Mouse (Mus musculus): Measurements from ENCODE around the gene Gse1.

Gene Gse1

DNA sequence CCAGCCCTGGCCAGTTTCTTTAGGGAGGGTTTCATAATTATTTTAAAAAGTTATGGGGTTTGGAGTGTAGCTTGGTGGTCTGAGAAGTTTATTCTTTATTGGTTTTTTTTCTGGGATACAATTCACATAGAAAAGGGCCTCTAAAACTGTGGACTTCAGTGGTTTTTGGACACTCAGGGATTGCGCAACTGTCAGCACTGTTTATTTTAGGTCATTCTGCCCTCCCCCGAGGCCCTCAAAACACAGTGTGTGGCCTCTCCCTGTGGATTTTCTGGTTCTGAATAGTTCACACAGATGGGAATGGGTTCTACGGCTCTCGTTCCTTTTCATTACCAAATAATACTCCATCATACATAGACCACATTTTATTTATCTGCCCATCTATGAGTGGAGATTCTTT, 15.0 kb downstream of the Gse1 start:
- DNase-seq (ENCODE audit: low spot score in 2 of 2) = no peak

DNA sequence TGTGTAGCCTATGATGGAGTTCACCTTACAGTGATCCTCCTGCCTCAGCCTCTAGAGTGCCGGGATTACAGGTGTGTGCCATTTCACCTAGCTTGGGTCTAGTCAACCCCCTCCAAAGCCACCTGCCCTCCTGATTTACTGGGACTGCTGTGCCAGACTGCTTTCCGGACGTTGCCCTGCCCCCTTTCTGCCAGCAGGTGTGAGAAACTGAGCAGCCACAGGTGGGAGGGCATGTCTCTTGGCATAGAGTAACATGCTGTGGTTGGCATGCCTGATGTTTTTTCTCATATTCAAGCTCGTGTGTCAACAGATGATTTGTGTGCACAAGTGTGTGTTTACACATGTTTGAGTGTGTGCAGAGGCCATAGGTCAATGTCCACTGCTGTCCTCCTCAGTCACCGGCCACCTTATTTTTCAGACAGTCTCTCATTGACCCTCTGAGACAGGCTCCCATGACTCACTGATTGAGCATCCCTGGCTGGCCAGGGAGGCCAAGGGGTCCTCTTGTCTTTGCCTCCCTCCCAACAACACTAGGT, 15.7 kb downstream of the Gse1 start:
- no peak for DNase-seq (ENCODE audit: low spot score in 2 of 2)

DNA sequence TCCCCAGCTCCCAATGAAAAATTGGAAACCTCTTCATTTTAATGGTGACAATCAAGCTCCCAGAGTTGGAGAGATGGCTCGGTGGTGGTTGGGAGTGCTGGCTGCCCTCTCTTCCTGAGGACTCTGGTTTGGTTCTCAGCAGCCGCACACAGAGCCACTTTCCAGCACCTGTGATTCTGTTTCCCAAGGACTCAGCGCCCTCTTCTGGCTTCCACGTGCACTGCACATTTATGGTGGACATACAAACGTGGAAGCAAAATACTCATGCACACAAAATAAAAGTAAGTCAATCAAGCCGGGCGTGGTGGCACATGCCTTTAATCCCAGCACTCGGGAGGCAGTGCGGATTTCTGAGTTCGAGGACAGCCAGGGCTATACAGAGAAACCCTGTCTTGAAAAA, 16.3 kb downstream of the Gse1 start:
- no peak for DNase-seq (ENCODE audit: low spot score in 2 of 2)

DNA sequence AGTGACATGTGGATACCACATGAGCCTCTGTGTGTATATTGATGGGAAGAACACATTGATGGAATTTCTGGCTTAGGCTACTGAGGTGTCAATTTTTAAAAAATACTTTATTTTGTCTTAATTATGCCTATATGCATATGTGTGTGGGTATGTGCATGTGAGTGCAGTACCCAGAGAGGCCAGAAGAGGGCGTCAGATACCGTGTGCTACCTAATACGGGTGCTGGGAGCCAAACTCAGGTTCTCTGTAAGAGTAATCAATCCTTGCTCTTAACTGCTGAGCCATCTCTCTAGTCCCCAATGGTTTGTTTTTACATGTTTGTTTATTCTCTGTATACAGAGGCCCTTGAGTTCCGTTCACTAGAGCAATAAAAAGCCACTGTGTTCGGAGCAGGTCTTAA, 19.4 kb downstream of the Gse1 start:
- no peak for DNase-seq (ENCODE audit: low spot score in 2 of 2)

DNA sequence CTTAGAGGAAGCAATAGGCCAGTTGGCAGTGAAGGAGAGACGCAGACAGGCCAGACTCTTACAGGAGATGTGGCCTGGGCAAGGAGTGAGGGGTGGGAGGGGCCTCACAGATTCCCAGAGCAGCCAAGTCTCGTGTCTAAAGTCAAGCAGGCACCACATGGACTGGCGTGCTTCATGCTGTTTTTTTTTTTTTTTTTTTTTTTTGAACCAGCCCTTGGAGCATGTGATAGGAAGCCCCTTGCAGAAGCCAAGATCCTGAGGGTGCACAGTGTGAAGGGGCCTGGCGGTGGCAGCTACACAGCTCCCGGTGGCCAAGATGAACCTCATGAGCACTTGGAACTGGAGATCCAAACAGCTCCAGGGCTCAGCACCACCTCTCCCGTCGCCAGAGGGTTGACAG, 19.8 kb downstream of the Gse1 start:
- no peak for DNase-seq (ENCODE audit: low spot score in 2 of 2)

DNA sequence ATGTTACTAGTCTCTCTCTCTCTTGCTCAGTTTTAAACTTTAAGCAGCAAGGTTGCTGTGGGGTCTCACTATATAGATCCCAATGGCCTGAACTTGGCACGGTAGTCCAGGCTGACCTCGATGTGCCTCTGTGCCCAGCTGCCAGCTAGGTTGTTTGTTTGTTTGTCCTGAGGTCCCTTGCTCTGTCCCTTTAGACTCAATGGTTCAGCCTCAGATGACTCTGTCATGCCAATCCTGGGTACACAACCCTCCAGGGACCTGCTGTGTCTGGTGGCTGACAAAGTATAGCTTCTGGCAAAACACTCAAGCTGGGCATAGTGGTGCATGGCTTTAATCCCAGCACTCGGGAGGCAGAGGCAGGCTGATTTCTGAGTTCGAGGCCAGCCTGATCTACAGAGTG, 20.2 kb downstream of the Gse1 start:
- no peak for DNase-seq (ENCODE audit: low spot score in 2 of 2)

DNA sequence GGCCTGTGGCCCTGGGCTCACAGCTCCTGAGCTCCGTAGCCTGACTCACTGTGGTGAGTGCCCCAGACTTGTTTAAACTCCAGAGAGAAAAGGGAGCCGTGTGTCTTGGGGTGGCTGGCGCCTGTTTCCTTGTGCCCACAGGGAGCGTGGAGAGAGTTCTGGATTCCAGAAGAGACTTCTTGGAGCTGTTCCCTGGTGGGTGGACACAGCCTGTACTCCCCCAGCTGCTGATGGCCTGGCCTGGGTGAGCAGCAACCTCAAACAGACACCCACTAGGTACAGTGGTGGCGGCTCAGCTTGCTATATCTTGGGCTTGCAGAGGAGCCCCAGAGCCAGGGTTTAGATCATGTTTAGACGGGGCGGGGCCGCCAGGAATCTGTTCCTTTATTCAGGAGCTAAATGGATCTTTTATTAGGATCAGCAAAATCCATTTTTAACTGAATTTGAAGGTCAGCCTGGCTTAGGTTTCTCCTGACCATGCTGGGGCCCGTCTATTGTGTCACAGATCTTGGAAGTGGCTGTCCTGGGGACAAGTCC, 21.6 kb downstream of the Gse1 start:
- no peak for DNase-seq (ENCODE audit: low spot score in 2 of 2)

DNA sequence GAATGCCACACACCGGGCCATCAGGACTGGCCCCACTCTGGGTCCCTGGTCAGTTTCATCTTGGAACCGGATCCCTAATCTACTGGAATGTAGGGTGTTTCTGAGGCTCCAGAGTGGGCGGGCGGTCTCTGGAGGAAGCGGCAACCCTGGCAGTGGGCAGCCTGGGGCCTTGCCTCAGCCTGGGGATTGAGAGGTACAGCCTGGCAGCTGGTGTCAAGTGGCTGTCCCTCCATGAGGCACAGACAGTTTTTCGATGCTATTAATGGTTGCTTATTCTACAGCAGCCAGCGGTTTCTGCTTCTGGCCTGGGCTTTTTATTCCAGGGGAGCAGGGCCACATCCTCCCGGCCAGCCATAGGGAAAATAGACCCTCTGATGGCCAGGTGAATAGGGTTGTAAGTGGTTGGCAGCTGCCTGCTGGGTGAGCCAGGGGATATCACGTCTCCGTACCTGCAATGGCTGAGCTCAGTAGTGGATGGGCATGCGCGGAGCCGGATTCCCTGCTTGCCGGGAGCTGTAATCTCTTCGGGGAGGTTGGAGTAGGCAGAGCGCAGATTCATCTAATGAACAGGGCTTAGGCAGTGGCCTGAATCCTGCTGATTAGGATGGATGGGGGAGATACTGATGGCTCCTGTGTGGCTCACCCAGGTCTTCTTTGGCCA, 22.6 kb downstream of the Gse1 start:
- peak in 1 of 2 experiments; percentile 65 for DNase-seq (ENCODE audit: low spot score in 2 of 2)

DNA sequence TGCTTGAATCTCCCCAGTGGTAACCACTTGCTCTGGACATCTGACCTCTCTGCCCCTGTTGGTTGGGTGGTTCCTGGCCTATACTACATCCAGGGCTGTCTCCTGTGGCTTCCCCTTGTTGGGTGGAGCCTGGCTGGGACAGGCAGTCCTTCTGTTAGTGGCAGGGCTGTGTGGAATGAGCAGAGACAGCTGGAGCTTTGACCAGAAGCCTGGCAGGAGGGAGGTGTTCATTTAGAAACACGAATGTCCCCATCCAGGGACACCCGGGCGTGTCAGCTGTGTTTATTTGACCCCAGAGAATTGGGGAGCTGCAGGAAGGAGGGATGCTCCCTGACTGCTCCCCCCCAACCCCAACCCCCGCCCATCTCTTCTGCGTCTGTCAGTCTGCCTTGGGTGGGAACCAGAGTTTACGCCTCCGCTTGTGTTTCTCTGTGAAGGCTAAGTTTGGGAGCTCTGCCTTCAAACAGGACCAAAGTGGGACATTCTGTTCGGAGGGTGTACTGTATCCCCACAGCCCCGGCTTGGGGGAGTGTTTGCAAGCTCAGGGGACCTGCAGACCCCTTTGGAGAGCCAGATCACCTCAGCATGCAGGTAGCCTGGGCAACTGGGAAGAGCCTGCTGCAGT, 23.3 kb downstream of the Gse1 start:
- peak in 1 of 2 experiments; percentile 48 for DNase-seq (ENCODE audit: low spot score in 2 of 2)

DNA sequence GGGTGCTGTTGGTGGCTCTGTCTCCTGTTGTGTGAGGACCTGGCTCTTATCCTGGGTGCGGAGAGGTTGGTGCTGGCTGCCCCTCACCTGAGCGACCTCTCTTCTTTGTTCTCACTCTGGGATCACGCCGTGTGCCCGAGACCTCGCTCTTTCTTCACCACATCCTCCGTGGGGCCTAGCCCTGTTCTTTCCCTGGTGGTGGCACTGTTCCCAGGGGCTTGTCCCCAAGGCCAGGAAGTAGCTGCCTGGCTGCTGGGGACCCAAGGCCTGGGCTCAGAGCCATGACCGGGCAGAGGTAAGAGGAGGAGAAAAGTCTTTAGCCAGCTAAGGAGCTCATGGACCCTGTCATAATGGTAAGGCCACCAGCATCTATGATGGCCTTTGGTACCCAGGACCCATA, 25.4 kb downstream of the Gse1 start:
- no peak for DNase-seq (ENCODE audit: low spot score in 2 of 2)

DNA sequence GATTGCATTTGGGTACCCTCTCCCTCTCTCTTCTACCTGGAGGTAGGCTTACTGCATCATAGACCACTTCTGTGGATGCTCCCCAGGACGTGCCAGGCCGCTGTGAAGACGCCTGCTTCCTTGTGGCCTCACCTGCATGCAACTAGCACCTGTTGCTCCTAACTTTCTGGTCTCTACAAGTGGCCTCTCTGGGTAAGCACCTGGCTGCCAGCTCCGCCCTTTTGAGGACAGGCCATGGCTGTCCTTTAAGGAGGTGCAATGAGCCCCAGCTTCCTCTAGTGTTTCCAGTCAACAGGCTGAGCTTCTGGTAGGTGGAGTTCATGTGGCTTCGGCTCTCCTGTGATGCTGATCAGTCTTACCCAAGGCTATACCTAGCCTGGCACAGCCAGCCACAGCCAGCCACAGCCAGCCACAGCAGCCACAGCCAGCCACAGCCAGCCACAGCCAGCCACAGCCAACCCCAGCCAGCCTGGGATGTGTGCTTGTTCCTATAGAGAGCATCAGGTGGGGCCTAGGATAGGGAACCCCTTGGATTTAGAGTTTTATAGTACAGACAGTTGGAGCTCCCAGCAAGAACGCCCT, 27.2 kb downstream of the Gse1 start:
- DNase-seq (ENCODE audit: low spot score in 2 of 2) = no peak

DNA sequence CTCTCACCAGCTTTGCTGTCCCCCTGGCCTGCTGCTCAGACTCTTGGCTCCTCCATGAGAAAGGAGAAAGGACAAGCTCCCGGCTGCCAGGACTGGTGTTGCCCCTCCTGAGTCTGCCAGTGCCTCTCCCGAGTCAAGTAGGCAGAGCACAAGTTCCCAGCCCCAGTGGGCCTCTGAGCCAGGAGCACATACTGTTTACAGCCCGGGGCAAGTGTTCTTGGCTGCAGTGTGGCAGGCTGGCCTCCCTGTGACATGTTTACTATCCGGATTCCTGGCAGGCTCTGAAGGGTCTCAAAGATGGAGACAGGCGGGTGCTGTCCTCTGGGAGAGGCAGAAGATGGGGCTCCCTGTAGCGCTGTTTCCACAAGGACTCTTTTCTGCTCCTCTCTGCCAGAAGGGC, 28.7 kb downstream of the Gse1 start:
- peak in 1 of 2 experiments; percentile 56 for DNase-seq (ENCODE audit: low spot score in 2 of 2)

DNA sequence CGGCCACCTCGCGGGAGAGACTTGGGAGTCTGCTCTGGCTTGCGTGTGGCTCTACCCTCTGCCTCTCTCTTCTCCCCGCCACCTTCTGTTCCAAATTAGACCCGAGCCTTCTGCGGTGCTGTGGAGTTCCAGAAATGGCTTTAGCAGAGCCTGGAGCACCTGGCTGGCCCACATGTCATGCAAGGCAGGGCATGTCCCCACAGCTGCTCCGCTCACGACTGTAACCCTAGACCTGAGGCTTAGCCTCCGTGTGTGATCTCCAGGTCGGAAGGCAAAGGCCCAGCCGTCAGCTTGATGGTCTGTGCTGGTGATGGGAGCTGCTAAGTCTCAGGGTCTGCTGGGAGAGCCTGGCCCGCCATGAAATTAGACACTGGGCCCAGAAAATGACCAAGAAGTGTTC, 30.9 kb downstream of the Gse1 start:
- no peak for DNase-seq (ENCODE audit: low spot score in 2 of 2)

DNA sequence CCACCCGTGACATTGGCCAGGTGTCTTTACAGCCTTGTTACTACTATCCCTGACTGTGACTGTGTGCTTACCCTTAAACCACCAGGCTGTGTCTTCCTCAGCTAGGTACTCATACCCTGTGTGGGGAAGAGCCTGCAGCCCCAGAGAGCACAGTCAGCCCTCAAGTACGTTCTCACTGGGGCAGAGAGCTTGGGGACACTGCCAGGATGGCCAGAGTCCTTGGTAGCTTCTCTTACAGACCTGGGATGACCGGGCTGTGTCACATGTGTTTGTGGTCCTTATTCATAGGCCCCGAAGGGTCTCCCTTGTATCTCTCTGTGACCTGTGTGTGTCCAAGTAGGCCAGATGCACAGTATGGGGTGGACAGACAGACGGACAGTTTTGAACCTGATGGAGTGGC, 32.4 kb downstream of the Gse1 start:
- no peak for DNase-seq (ENCODE audit: low spot score in 2 of 2)

DNA sequence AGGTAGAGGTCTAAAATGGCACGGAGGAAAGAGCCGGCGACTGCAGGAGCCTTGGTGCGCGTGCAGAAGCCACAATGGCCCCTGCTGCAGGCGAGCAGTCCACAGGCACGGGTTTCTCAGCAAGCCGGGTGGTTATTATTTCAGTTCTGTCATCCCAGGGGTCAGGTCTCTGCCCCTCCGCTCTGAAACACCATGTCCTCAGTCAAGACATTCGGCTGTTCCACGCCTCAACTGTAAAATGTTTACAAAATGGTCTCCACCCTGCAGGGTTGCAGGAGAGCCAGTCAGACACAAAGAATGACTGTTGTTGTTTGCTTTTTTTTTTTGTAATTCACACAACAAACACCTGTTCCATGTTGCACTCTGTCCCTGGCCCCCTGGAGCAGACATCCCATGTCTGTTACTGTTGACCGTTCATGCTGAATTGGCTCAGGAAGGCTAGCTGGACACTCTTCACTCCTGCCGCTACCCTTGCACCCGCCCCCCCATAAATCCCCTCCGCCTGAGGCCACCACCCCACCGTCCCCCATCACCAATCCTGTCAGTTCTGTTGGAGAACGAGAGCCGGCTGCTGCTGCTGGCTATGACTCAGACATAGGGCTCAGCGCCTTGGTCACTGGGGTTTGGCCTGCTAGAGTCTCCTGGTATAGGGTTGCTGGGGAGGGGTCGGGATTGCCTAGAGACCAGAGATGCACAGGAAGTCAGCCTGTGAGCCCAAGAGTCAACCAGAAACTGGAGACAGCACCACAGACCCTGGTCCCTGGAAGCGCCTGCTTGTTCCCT, 33.3 kb downstream of the Gse1 start:
- no peak for DNase-seq (ENCODE audit: low spot score in 2 of 2)

DNA sequence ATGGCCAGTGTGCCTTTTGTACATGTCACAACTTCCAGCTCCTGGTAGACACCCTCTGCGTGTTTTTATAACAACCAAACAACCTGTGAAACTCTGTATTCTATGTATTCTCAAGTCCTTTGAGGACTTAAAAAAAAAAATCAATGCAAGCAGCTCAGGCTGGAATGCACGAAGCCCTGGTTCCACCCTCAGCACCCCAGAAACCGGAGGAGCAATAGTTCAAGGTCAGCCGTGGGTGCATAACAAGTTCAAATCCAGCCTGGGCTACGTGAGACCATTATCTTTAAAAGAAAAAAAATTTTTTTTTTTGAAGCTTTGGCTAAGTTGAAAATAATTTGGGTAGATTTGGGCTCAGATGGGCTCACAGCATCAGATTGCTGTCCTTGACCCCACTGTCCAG, 35.6 kb downstream of the Gse1 start:
- DNase-seq (ENCODE audit: low spot score in 2 of 2) = no peak

DNA sequence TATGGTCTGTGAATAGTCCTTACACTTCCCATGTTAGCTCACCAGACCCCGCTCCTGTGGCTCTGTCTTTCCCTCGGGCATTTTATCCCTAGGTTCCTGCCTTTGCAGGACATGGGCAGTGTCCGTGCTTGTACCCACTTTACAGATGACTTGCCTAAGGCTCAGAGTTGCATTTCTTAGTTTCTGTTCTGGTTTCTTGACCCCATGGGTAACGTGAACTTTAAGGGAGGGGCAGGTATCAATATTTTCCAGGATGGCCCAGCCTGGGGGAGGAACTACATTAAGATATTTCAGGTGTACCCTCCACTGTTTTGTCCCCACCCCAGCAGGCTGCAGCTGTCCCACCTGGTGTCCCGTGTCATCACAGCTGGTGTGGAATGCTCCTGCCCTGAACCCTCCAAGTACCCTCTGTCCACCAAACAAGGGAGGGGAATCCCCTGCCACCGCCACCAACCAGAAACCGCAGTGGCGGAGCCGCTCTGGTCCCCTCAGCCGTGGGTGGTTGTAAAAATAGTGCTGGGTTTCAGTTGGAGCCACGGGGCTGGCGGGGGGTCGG, 36.2 kb downstream of the Gse1 start:
- DNase-seq (ENCODE audit: low spot score in 2 of 2) = no peak

DNA sequence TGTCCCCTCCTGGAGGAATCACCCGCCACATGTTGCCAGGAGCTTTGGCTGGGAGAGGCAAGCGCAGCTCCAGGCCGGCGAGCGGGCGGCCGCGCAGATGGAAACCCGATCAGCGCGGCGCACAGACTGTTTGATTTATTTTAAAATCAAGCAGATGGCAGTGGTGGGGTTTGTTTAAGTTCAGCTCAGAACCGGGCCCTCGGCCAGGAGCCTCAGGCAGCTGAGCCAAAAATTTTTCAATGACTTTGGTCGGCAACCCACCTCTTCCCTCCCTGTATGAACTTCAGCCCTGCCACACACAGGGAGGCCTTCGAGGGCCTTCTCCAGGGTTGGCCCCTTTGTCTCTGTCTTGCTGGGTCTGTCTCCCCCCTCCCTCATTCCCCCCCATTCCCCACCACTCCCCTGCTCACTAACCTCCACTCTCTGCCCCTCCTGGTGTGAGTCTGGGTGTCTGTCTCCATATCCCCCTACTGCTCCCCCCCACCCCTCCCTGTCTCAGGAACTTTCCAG, 36.7 kb downstream of the Gse1 start:
- DNase-seq (ENCODE audit: low spot score in 2 of 2) = peak; percentile 92 to 94

DNA sequence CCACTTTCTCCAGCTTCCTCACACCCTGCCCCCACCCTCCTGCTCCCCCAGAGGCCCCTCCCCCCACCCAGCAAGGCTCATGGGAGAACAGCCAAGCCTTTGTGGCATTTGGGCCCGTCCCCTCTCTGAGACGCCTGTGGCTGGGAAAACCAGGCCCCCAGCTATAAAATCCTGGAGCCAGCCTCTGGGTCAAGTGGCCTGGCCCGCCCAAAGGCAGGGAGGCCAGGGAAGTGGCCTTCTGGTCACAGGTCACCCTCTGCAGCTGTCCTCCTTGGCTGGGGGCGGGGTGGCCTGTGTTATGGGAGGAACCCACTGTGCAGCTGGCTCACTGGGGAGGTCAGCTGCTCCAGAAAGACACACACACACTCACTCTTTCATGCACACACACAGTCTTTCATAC, 37.2 kb downstream of the Gse1 start:
- peak; percentile 59 to 70 for DNase-seq (ENCODE audit: low spot score in 2 of 2)

DNA sequence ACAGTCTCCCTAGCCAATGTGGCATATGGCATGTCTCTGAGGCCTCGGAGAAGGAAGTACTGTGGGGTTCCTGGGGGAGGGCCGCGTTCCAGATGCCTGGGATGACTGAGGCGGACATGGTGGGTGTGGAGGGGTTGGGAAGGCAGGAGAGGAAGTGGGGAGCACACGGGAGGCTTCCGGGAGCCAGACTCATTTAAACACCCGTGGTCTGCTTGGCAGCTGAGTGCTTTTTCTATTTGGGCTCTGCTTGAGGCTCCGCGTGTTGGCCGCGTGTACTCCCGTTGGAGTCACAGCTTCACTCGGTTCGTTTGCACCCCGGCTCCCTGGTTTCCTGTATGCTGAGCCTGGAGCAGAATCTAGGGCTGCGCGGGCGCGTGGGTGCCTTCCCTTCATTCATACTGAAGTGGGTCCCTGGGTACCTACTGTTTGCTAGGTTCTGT, 40.3 kb downstream of the Gse1 start:
- DNase-seq (ENCODE audit: low spot score in 2 of 2) = peak; percentile 66 to 72

DNA sequence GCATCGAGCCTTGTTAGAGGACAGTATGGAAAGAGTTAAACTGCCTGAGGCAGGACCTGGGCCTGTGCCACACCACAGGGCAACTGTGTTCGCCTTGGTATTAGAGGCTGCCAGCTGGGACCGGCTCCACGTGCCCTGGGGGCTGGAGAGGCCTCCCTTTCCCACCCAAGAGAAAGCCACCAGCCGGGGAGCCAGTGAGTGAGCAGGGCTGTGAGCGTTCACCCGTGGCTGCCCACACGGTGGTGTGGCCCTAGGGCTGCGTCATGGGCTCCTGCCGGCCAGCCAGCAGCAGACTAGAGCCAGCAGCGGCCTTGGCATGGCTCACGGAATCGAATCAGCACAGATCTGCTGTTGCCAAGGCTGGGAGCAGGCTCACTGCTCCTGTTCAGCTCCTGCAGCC, 42.2 kb downstream of the Gse1 start:
- DNase-seq (ENCODE audit: low spot score in 2 of 2) = peak; percentile 83 to 85

DNA sequence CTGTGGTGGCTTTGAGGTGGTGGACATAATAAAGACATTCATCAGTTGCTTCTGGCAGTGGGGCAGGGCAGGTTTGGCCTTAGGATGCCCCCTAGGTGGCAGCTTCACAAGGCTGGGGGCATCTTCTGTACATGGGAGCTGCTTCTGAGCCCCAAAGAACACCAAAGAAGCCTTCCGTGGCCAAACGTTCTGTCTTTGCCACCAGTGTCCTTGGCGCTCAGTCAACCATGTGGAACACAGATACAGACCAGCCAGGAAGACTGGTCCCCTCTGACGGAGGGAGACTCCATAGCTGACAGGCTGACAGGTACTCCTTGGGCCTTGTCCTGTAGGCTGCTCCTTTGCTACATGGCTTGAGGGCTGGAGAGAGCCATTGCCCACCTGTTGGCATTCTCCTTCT, 45.2 kb downstream of the Gse1 start:
- peak in 1 of 2 experiments; percentile 33 for DNase-seq (ENCODE audit: low spot score in 2 of 2)

All from right cerebral cortex, postnatal 10 days (tissue).